12 mouse cellular contexts compared by ENCODE assay signal in the genomic region with DNA sequence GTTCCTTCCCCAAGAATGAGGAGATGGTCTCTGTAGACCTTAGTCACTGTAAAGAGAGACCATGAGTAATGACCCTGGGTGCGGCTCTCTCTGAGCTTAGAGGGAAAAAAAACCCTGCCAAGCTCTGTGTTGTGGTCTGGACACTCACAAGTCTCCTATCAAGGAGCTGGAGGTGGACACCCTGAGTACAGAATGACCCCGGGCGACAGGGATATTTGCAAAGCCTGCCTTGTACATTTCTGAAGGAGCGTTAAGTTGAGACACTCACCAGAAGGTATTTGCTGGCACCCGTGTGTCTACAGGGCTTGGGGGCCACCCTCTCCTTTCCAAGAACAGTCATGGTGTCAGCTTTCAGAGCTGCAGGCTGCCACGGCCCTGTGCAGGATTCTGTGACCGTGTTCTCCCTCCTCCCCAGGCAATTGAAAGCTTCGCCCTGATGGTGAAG. TPM values are rescaled to one million over a fixed set of nuclear protein-coding genes. Genes with fewer than 3 reads are reported as not detected.
DNase-seq lines count a peak whose midpoint lies in the region; ATAC-seq and TF ChIP-seq lines count a peak whose summit lies in the region.
"Had no signal": no experiment of that assay in that cellular context is flagged by ENCODE, and none has a peak within 500 bp of the region (broad histone marks: within the 10 kb centered on the region; RNA-seq: fewer than 3 reads in every experiment).

No protein-coding gene starts in this region.

- peak; percentile 49 for ATAC-seq in kidney, postnatal 0 days (replicated peaks; ENCODE audit: low FRiP score, low read depth)
- ATAC-seq in limb, embryonic 12.5 days (ENCODE audit: insufficient number of reproducible peaks, insufficient read depth, low FRiP score, low TSS enrichment, low read depth) = no peak
- ATAC-seq in stomach, embryonic 15.5 days (ENCODE audit: insufficient read depth, low FRiP score, low read depth) = no peak

- H3K27me3 ChIP-seq in kidney, postnatal 0 days (ENCODE audit: insufficient read depth, low read length) = no peaks in the 10 kb centered on the region
- no peaks in the 10 kb centered on the region for H3K27me3 ChIP-seq in limb, embryonic 12.5 days
- H3K27me3 ChIP-seq in stomach, embryonic 15.5 days (replicated peaks) = no peaks in the 10 kb centered on the region

- H3K9ac ChIP-seq in kidney, postnatal 0 days (ENCODE audit: low read depth, low read length) = no peak overlapping the region
- peak overlapping the region; percentile 37; the same call in 1 of the 2 replicates for H3K9ac ChIP-seq in limb, embryonic 12.5 days (replicated peaks)
- no peak overlapping the region for H3K9ac ChIP-seq in stomach, embryonic 15.5 days

- DNase-seq in kidney, postnatal 0 days (ENCODE audit: low spot score) = peak; percentile 73
- DNase-seq in kidney, postnatal 14 days = no peak
- DNase-seq in gastrocnemius, postnatal 10 days = peak; percentile 25
- no peak for DNase-seq in adrenal gland, postnatal 14 days
- no peak for DNase-seq in cerebellum, postnatal 36 days
- DNase-seq in urinary bladder, postnatal 10 days (ENCODE audit: low spot score) = no peak
- DNase-seq: adrenal gland, adult 8-10 months; cerebellum, postnatal 14 days had no signal

- H3K27ac ChIP-seq in kidney, postnatal 0 days = no peak overlapping the region
- peak overlapping the region; percentile 69 for H3K27ac ChIP-seq in limb, embryonic 12.5 days
- 0 out of 2 replicates have a peak overlapping the region, but pooled peaks have one; percentile 17 for H3K27ac ChIP-seq in stomach, embryonic 15.5 days

- H3K4me1 ChIP-seq in kidney, postnatal 0 days (replicated peaks; ENCODE audit: insufficient read depth, low read length) = no peaks in the 10 kb centered on the region
- peaks cover 23% of the 10 kb centered on the region for H3K4me1 ChIP-seq in limb, embryonic 12.5 days (replicated peaks)
- H3K4me1 ChIP-seq in stomach, embryonic 15.5 days = 0 out of 2 replicates have a peak, but pooled peaks cover 8% of the 10 kb centered on the region

- no peaks in the 10 kb centered on the region for H3K9me3 ChIP-seq in kidney, postnatal 0 days (replicated peaks; ENCODE audit: low read length)
- H3K9me3 ChIP-seq in limb, embryonic 12.5 days = no peaks in the 10 kb centered on the region
- H3K9me3 ChIP-seq in stomach, embryonic 15.5 days = no peaks in the 10 kb centered on the region

- no peak for TF ChIP-seq CTCF in kidney, postnatal 0 days (IDR thresholded peaks at IDR 0.05; ENCODE audit: low read depth)

- WGBS in kidney, postnatal 0 days = 19% methylated on average over 8 of the region's 8 CpGs
- WGBS in limb, embryonic 12.5 days = 20% methylated on average over 8 of the region's 8 CpGs
- WGBS in stomach, embryonic 15.5 days = 48% methylated on average over 8 of the region's 8 CpGs

- no peak overlapping the region for H3K4me2 ChIP-seq in kidney, postnatal 0 days (ENCODE audit: low read length)
- H3K4me2 ChIP-seq in limb, embryonic 12.5 days = peak overlapping the region; percentile 13
- no peak overlapping the region for H3K4me2 ChIP-seq in stomach, embryonic 15.5 days

- peaks cover 18% of the 10 kb centered on the region; the same call in 1 of the 2 replicates for H3K36me3 ChIP-seq in kidney, postnatal 0 days (ENCODE audit: insufficient read depth, low read length)
- H3K36me3 ChIP-seq in limb, embryonic 12.5 days = peaks cover 37% of the 10 kb centered on the region
- H3K36me3 ChIP-seq in stomach, embryonic 15.5 days = no peaks in the 10 kb centered on the region

- no peak overlapping the region for H3K4me3 ChIP-seq in kidney, postnatal 0 days (replicated peaks; ENCODE audit: low read depth, low read length)
- H3K4me3 ChIP-seq in limb, embryonic 12.5 days (replicated peaks) = no peak overlapping the region
- no peak overlapping the region for H3K4me3 ChIP-seq in stomach, embryonic 15.5 days (replicated peaks)

RNA-seq across cellular contexts. Expression of gene F7, which starts 29.0 kb away (rescaled TPM):
- 0.05 and 0.09 TPM in 2 replicates for polyA plus RNA-seq in kidney, postnatal 0 days (2015; fragmentation: Nextera tagmentation; extraction: Ambion mirVana)
- not detected for total RNA-seq in gastrocnemius, postnatal 10 days (2021)
- polyA plus RNA-seq in limb, embryonic 12.5 days (2016; fragmentation: Nextera tagmentation; extraction: Ambion mirVana) = not detected in 2 replicates
- polyA plus RNA-seq in stomach, embryonic 15.5 days (2015; fragmentation: Nextera tagmentation; extraction: Ambion mirVana) = 0.61 and 0.99 TPM in 2 replicates
- total RNA-seq in adrenal gland, postnatal 14 days (2021) = 1.3 and 13.2 TPM in 2 replicates
- total RNA-seq: left cerebral cortex, postnatal 25 days; monocyte, adult 5-6 weeks had no signal

RNA-seq across cellular contexts. Expression of gene F10, which starts 40.3 kb away (rescaled TPM):
- 5.3 and 7.0 TPM in 2 replicates for polyA plus RNA-seq in kidney, postnatal 0 days (2015; fragmentation: Nextera tagmentation; extraction: Ambion mirVana)
- under 1 TPM in 1 of 2 experiments, not detected in 1; 0.56 TPM for total RNA-seq in gastrocnemius, postnatal 10 days (2021)
- 0.40 and 0.49 TPM in 2 replicates for polyA plus RNA-seq in limb, embryonic 12.5 days (2016; fragmentation: Nextera tagmentation; extraction: Ambion mirVana)
- polyA plus RNA-seq in stomach, embryonic 15.5 days (2015; fragmentation: Nextera tagmentation; extraction: Ambion mirVana) = 8.9 and 15.3 TPM in 2 replicates
- 4.9 and 76.6 TPM in 2 replicates for total RNA-seq in adrenal gland, postnatal 14 days (2021)
- total RNA-seq: left cerebral cortex, postnatal 25 days had no signal

Comparison
In these comparisons a context has a peak if more than half of its experiments do, and no peak if none do; other contexts are left out.
1. DNase-seq: peak in kidney, postnatal 0 days (single experiment) and gastrocnemius, postnatal 10 days (single experiment); none in kidney, postnatal 14 days (single experiment), adrenal gland, postnatal 14 days (single experiment), cerebellum, postnatal 36 days (0 of 2) and urinary bladder, postnatal 10 days (single experiment).